Mouse (Mus musculus): ENCODE data around the gene Sh3bgrl3. TPM values are rescaled to one million over a fixed set of nuclear protein-coding genes. Genes with fewer than 3 reads are reported as not detected.
A peak's percentile ranks its signal among the peaks of the same experiment; 100 is the strongest.
"Not testable (repeated sequence)": the region's sequence is repeated elsewhere in the genome, so short reads cannot be mapped to it uniquely, and the experiment has no call there.

The Sh3bgrl3 gene
- polyA plus RNA-seq, 1 experiment from 2014 or later = 412 TPM

DNA sequence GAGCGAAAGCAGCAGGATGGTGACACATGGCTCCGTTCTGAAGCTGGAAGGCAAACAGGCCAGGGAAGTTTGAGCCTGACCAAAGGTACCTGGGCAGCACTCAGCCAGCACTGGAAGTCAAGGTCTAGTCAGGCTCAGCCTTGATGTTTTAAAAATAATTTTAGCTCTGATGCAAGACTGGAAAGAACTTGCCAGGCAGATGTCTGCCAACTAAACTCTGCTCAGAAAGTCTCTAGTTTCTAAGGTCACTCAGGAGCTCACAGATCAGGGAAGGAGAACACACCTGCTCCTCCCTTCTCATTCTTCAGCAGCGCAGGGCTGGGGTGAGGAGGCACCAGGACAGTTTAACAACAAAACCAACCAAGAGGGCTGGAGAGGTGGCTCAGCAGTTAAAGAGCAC, 25.8 kb upstream of the Sh3bgrl3 start:
- WGBS = 92% methylated on average over 3 of the region's 3 CpGs
- Histone ChIP-seq H3K4me1 (peaks cover 10% of the 10 kb centered on the region), H3K9ac (no peak overlapping the region), H3K9me3 (replicated peaks) (no peaks in the 10 kb centered on the region), H3K4me2 (no peak overlapping the region), H3K36me3 (peaks cover 44% of the 10 kb centered on the region), H3K27me3 (no peaks in the 10 kb centered on the region), H3K27ac (no peak overlapping the region), H3K4me3 (replicated peaks) (no peak overlapping the region)
- ATAC-seq (replicated peaks; ENCODE audit: low FRiP score) = no peak

DNA sequence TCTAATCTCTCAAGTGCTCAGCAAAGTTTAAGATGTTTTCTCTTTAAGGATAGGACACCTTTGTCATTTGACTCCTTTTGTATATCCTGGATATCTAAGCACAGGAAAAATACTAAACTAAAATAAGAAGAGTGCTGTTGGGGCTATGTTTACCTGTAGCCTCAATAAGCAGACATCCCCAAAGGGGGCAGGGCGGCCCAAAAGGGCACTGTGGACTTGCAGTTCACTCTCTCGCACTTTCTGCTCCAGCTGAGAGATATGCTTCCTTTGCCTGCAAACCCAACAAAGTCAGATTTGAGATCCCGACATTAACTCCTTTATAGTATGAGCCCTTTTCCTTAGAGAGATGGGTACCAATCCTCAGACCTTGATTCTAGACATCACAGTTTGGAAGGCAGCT, 25.1 kb upstream of the Sh3bgrl3 start:
- no peaks in the 10 kb centered on the region for H3K9me3 ChIP-seq (replicated peaks)
- peaks cover 4% of the 10 kb centered on the region for H3K4me1 ChIP-seq
- 95% methylated on average over 3 of the region's 3 CpGs for WGBS
- no peaks in the 10 kb centered on the region for H3K27me3 ChIP-seq
- no peak overlapping the region for H3K27ac ChIP-seq
- H3K4me3 ChIP-seq (replicated peaks) = no peak overlapping the region
- no peak for ATAC-seq (replicated peaks; ENCODE audit: low FRiP score)
- H3K36me3 ChIP-seq = peaks cover 51% of the 10 kb centered on the region
- no peak overlapping the region for H3K9ac ChIP-seq
- H3K4me2 ChIP-seq = no peak overlapping the region

DNA sequence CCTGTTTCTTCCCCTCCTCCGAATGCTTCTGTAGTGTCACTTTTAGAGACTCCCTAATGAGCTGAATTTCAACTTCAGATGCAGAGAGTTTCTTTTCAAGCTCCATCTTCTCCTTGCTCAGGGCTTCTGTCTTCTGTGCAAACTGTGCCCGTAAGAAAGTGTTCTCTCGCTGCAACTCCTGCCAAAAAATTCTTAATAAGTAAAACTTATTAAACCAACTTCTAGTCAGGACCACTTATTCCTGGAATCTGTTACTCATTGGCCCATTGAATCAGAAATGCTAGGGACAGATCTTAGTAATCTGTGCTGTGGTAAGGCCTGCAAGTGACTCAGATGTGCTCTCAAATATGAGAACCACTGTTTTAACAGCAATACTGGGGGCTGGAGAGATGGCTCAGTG, 23.5 kb upstream of the Sh3bgrl3 start:
- peaks cover 66% of the 10 kb centered on the region for H3K36me3 ChIP-seq
- no peak for ATAC-seq (replicated peaks; ENCODE audit: low FRiP score)
- H3K4me2 ChIP-seq = no peak overlapping the region
- no peaks in the 10 kb centered on the region for H3K27me3 ChIP-seq
- WGBS = 84% methylated on average over 3 of the region's 3 CpGs
- H3K9me3 ChIP-seq (replicated peaks) = no peaks in the 10 kb centered on the region
- H3K4me3 ChIP-seq (replicated peaks) = no peak overlapping the region
- H3K27ac ChIP-seq = no peak overlapping the region
- H3K4me1 ChIP-seq = no peaks in the 10 kb centered on the region; the same call in 1 of the 2 replicates
- H3K9ac ChIP-seq = no peak overlapping the region

DNA sequence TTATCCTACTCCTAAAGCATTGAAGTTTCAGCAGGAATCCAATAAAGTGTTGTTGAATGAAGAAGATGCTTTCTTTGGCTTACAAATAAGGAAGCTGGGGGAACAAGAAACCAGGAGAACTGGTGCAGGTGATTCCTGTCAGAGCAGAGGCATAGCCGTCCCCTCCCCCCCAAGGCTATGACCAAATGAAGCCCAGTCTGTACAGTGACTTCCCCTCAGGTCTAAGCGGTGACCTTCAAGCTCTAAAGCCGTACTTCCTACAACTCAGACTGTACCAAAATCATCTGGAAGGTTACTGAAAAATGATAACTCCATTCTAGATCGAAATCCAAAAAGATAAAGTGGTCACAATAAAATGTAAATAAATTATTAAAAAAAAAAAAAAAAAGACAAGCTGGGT, 20.8 kb upstream of the Sh3bgrl3 start:
- Histone ChIP-seq H3K36me3 (peaks cover 74% of the 10 kb centered on the region), H3K27ac (no peak overlapping the region), H3K4me3 (replicated peaks) (no peak overlapping the region), H3K9me3 (replicated peaks) (no peaks in the 10 kb centered on the region), H3K4me1 (no peaks in the 10 kb centered on the region), H3K4me2 (no peak overlapping the region), H3K9ac (no peak overlapping the region), H3K27me3 (no peaks in the 10 kb centered on the region)
- ATAC-seq (replicated peaks; ENCODE audit: low FRiP score) = no peak
- 88% methylated on average over 4 of the region's 4 CpGs for WGBS

DNA sequence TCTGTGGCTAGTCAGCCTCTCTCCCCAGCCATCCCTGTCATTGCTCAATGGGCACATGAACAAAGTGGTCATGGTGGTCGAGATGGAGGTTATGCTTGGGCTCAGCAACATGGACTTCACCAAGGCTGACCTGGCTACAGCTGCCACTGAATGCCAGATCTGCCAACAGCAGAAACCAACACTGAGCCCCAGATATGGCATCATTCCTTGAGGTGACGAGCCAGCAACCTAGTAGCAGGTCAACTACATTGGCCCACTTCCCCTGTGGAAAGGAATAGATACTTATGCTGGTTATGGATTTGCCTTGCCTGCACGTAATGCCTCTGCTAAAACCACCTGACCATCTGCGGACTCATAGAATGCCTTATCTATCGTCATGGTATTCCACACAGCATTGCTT, 15.7 kb upstream of the Sh3bgrl3 start:
- 94% methylated on average over 5 of the region's 5 CpGs for WGBS
- not testable (repeated sequence) for H3K27me3 ChIP-seq; H3K9me3 ChIP-seq (replicated peaks); H3K4me1 ChIP-seq; H3K4me2 ChIP-seq; ATAC-seq (replicated peaks; ENCODE audit: low FRiP score); H3K9ac ChIP-seq; H3K27ac ChIP-seq; H3K4me3 ChIP-seq (replicated peaks)
- H3K36me3 ChIP-seq = peaks cover 47% of the 10 kb centered on the region

DNA sequence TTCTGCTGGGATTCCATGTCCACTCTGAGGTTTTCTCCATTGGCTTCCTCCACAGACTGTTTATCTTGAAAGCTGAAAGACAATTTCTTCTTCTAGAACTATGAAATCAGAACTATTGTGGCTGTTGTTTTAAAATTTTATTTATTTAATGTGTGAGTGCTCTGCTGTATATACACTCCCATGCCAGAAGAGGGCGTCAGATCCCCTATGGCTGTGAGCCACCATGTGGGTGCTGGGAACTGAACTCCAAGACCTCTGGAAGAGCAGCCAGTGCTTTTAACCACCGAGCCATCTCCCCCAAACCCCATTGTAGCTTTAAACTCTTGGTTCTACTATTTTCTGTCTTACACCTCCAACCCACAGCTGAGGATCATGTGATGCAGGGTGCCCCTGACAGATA, 10.3 kb upstream of the Sh3bgrl3 start:
- H3K27ac ChIP-seq = no peak overlapping the region
- 0 out of 2 replicates have a peak, but pooled peaks cover 7% of the 10 kb centered on the region for H3K4me1 ChIP-seq
- H3K4me3 ChIP-seq (replicated peaks) = no peak overlapping the region
- no peak overlapping the region for H3K4me2 ChIP-seq
- H3K9me3 ChIP-seq (replicated peaks) = no peaks in the 10 kb centered on the region
- H3K36me3 ChIP-seq = peaks cover 8% of the 10 kb centered on the region
- H3K9ac ChIP-seq = no peak overlapping the region
- ATAC-seq (replicated peaks; ENCODE audit: low FRiP score) = no peak
- no peaks in the 10 kb centered on the region for H3K27me3 ChIP-seq
- 94% methylated on average over 2 of the region's 2 CpGs for WGBS

DNA sequence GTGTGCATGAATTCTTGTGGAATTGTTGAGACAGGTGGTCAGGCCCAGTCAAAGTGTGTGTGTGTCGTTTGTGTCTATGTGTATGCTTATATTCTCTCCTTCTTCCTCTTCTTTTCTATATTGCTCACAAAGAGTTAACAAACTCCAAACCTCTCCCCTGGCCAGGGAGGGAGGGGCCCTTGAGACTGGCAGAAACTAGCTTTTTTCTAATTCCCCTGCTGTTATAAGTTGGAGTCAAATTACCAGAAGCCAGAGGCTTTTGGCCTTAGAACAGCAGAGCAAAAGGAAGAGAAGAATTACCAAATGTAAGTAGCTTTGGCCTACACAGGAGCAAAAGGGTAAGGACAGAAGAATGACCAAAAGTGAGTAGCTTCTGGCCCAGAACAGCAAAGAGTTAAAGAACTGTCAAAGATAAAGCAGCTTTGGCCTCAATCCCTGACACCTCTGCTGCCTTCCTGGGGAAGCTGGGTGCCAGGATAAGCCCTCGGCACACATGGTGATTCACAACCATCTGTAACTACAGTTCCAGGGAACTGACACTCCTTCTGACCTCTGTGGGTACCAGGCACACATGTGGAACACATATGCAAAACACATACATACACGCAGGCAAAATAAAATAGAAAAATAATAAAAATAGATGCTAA, 7.8 kb upstream of the Sh3bgrl3 start:
- 42% methylated on average over 3 of the region's 3 CpGs for whole genome bisulfite sequencing
- Histone ChIP-seq H3K27me3 (no peaks in the 10 kb centered on the region), H3K4me1 (0 out of 2 replicates have a peak, but pooled peaks cover 7% of the 10 kb centered on the region), H3K4me2 (no peak overlapping the region), H3K4me3 (replicated peaks) (no peak overlapping the region), H3K27ac (peak overlapping the region; percentile 66), H3K9me3 (replicated peaks) (no peaks in the 10 kb centered on the region), H3K9ac (0 out of 2 replicates have a peak overlapping the region, but pooled peaks have one; percentile 7), H3K36me3 (peaks cover 7% of the 10 kb centered on the region; the same call in 1 of the 2 replicates)
- ATAC-seq (replicated peaks; ENCODE audit: low FRiP score) = no peak

DNA sequence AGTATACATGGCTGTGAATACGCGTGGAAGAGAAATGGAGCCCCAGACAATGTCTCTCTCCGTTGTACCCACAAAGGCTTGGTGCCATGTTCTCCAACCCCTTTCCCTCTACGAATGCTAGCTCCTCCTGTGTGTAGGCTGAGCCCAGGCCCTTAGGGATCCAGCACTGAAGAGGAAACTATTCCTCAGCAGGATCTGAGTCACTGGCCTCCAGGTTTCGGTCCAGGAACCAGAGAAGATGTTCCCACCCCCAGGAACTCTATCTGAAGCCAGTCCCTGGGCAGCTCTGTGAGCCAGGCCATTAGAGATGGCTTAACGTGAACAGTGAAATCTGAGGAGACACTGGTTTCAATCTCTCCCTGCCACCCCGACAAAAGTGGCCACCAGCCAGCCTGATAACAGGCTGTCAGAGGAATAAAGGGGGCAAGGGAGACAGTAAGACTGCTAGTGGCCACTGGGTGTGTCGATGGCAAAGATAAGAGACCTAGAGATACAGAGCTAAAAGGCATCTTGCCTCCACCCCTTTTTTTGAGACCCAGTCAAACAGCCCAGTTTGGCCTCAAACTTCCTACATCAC, 4.0 kb upstream of the Sh3bgrl3 start:
- no peak for ATAC-seq (replicated peaks; ENCODE audit: low FRiP score)
- WGBS = 71% methylated on average over 8 of the region's 8 CpGs
- no peak overlapping the region for H3K4me3 ChIP-seq (replicated peaks)

DNA sequence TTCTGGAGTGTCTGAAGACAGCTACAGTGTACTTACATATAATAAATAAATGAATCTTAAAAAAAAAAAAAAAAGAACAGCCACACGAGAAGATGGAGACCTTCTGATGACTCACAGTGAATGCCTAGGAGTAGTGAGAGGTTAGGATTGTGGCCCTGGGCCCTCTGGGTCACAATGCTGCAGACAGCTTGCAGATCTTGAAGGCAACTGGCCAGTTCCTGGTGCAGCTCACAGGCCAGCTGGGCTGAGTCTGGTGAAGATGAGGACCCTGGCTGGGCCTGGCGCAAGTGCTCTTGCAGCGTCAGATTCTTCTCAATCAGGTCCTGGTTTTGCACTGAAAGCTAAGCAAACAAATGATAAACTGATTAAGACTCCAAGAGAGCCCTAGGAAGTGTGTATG, 3.5 kb upstream of the Sh3bgrl3 start:
- Histone ChIP-seq H3K4me3 (replicated peaks) (no peak overlapping the region), H3K4me1 (peaks cover 34% of the 10 kb centered on the region), H3K36me3 (peaks cover 12% of the 10 kb centered on the region; the same call in 1 of the 2 replicates), H3K27me3 (no peaks in the 10 kb centered on the region), H3K9me3 (replicated peaks) (no peaks in the 10 kb centered on the region), H3K4me2 (no peak overlapping the region), H3K27ac (no peak overlapping the region; the same call in 1 of the 2 replicates), H3K9ac (no peak overlapping the region)
- 83% methylated on average over 3 of the region's 3 CpGs for WGBS
- no peak for ATAC-seq (replicated peaks; ENCODE audit: low FRiP score)

More for the DNA sequence above, 4.0 kb upstream of the Sh3bgrl3 start:
- peaks cover 30% of the 10 kb centered on the region for H3K4me1 ChIP-seq
- H3K4me2 ChIP-seq = no peak overlapping the region
- no peaks in the 10 kb centered on the region for H3K27me3 ChIP-seq
- H3K27ac ChIP-seq = no peak overlapping the region; the same call in 1 of the 2 replicates
- no peak overlapping the region for H3K9ac ChIP-seq
- no peaks in the 10 kb centered on the region for H3K9me3 ChIP-seq (replicated peaks)
- peaks cover 14% of the 10 kb centered on the region; the same call in 1 of the 2 replicates for H3K36me3 ChIP-seq

DNA sequence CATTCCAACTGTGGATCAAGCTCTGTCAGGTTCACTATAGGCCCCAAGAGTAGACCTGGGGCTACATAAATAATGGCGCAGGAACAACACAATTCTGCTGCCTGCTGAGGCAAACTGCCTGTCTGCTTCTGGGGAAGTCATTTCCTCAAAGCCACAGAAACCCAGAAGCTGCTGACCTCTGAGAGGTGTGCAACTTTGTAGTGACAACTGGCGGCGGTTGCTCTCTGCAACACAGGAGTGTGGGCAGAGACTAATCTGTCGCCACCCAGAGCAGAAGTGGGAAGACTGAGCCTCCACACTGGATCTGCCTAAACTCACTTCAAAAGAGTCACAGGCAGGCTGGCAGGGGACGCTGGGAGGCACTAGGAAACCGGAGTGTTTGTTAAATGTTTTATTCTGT, 893 bp upstream of the Sh3bgrl3 start:
- Histone ChIP-seq H3K4me3 (replicated peaks) (peak overlapping the region; percentile 60), H3K4me1 (peaks cover 40% of the 10 kb centered on the region), H3K27ac (peak overlapping the region; percentile 94), H3K4me2 (peak overlapping the region; percentile 87), H3K9ac (peak overlapping the region; percentile 53; the same call in 1 of the 2 replicates), H3K27me3 (no peaks in the 10 kb centered on the region), H3K36me3 (peaks cover 14% of the 10 kb centered on the region; the same call in 1 of the 2 replicates), H3K9me3 (replicated peaks) (no peaks in the 10 kb centered on the region)
- 38% methylated on average over 6 of the region's 6 CpGs for WGBS
- no peak for ATAC-seq (replicated peaks; ENCODE audit: low FRiP score)

DNA sequence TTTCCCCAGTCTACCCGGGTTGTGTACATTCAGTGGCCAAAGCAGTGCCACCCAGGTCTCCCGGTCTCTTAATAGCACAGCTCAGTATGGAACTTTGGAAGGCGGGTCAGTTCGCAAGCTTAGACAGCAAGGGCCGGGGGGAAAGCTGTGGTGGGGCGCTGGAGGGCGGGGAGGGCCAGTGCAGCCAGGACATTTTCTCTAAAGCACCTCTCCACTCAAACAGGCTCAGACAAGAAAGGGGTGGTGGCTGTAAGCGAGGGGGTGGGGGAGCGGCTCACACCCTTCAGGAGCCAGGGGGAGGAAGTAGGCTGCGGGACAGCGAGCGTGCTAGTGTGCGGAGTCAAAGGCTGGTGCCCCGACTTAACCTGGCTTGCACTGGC, 384 bp upstream of the Sh3bgrl3 start:
- Histone ChIP-seq H3K4me1 (peaks cover 45% of the 10 kb centered on the region), H3K9me3 (replicated peaks) (no peaks in the 10 kb centered on the region), H3K27ac (peak overlapping the region; percentile 94), H3K36me3 (peaks cover 14% of the 10 kb centered on the region; the same call in 1 of the 2 replicates), H3K27me3 (no peaks in the 10 kb centered on the region), H3K9ac (peak overlapping the region; percentile 53), H3K4me3 (replicated peaks) (peak overlapping the region; percentile 60), H3K4me2 (peak overlapping the region; percentile 87)
- ATAC-seq (replicated peaks; ENCODE audit: low FRiP score) = peak; percentile 58
- WGBS = 2% methylated on average over 14 of the region's 14 CpGs

DNA sequence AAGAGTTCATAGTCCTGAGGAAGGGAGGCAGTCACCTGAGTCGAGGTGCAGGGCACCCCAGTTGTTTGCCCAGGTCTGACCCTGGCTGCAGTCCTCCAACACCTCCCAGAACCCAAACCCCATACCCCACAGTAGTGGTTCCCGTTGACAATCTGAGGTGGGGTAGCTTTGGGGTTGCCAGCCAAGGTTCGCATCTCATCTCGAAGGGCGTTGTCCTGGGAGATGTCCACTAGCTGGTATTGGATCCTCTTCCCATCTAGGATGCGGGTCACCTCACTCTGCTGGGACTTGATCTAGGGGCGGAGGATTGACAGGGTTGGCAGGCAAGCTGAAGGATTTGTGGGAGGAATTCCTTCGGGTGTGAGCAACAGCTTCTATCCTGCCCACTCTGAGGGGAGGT, 796 bp downstream of the Sh3bgrl3 start:
- Histone ChIP-seq H3K27ac (no peak overlapping the region), H3K4me1 (peaks cover 48% of the 10 kb centered on the region)

More for the DNA sequence above, 796 bp downstream of the Sh3bgrl3 start:
- 47% methylated on average over 8 of the region's 8 CpGs for WGBS
- no peaks in the 10 kb centered on the region for H3K27me3 ChIP-seq
- ATAC-seq (replicated peaks; ENCODE audit: low FRiP score) = no peak
- peak overlapping the region; percentile 87 for H3K4me2 ChIP-seq
- H3K4me3 ChIP-seq (replicated peaks) = peak overlapping the region; percentile 60
- peak overlapping the region; percentile 78 for H3K9ac ChIP-seq
- no peaks in the 10 kb centered on the region for H3K9me3 ChIP-seq (replicated peaks)
- peaks cover 14% of the 10 kb centered on the region; the same call in 1 of the 2 replicates for H3K36me3 ChIP-seq
